Mouse (Mus musculus): ENCODE results near the gene Nos1ap.

Gene Nos1ap

DNA sequence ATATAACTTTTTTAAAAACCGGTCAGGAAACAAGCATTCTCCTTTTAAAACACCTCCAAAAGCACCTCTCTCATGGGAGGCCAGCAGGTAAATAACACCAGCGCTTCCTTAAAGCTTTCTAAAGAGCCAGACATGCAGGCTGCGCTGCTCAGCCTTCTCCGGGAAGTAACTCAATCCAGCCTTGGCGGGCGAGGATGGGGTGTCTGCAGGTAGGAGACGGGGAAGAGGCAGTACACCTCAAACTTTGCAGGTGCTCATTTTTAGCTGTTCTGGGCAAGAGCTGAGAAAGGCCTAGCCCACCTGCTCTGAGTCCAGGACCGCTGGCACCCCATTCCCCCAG lies 812 bp downstream of the Nos1ap start:
- DNase-seq (ENCODE audit: low read depth, low spot score) = no peak

GRCm38 (mm10) chr1:170588353-170588752 lies 1.3 kb downstream of the Nos1ap start:
- DNase-seq (ENCODE audit: low read depth, low spot score) = no peak

DNA sequence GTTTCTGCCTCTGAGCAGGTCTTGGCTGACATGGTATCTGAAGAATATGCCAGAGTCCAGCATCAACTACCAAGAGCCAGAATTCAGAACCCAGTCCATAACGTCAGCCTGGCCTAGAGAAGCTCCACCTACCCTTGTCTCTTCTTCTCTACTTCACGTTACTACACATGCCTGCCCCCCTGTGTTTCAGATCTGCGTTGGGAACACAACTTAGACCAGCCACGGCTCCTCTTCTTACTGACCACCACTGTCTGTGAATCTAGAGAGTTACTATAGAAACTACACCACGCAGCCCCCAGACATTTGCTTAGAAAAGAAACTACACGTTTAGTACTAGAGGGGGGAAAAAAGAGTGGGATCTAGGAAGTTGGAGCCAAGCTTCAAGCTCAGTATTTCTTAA lies 2.9 kb downstream of the Nos1ap start:
- DNase-seq (ENCODE audit: low read depth, low spot score) = no peak

DNA sequence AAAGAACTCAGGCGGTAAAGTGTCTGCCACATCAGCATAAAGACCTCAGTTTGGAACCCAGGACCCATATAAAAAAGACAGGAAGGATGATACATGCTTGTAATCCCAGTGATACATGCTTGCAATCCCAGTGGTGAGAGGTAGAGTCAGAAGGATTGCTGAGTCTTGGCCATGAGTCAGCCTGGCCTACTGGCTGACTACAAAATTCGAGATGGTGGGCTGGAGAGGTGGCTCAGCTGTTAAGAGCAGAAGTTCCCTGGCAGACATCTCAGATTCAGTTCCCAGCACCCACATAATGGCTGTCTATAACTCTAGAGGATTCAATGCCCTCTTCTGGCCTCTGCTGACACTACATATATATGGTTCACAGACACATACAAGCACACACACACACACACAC lies 5.7 kb downstream of the Nos1ap start:
- no peak for DNase-seq (ENCODE audit: low read depth, low spot score)

DNA sequence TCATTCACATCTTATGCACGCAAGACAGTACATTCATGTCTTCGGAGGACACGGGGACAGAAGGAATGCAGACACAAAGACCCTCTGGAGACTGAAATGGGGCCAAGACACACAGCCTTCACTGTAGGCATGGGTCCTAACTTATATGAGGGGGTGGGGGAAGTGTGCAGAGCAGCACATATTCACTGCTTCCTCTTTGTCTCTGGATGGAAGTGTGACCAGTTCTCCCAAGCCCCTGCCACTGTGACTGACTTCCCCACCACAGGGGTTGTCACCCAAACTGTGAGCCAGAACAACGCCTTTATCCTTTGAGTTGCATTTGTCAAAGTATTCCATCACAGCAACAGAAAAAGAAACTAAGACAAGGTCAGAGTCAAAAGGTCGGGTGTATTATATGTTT lies 7.3 kb downstream of the Nos1ap start:
- no peak for DNase-seq (ENCODE audit: low read depth, low spot score)

DNA sequence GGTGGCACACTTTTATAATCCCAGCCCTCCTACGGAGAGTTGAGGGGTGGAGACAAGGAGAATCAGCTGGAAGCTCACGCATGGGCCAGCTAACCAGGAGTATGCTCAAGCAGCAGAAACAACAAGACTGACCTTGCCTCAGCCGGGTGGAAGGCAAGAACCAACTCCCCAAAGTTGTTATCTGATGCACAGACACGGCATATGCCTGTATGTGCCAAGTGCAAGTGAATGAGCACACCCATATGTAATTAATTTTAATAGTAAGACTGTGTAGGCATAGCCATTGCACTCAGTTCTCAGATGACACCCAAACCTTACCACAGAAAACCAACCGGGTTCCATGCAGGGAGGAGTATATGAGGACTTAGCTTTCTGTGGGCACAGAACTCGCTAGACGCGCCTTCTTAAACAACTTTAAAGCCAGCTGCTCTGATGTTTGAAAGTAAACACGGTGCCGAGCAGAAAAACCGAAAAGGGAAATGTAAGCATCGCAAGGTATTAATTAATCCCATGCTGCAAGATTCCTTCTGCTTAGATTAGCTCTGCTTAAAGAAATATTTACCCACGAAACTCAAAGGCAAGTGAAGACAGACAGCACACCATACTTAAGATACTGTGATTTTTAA lies 9.1 kb downstream of the Nos1ap start:
- DNase-seq (ENCODE audit: low read depth, low spot score) = no peak

GRCm38 (mm10) chr1:170579476-170579875 lies 10.2 kb downstream of the Nos1ap start:
- no peak for DNase-seq (ENCODE audit: low read depth, low spot score)

DNA sequence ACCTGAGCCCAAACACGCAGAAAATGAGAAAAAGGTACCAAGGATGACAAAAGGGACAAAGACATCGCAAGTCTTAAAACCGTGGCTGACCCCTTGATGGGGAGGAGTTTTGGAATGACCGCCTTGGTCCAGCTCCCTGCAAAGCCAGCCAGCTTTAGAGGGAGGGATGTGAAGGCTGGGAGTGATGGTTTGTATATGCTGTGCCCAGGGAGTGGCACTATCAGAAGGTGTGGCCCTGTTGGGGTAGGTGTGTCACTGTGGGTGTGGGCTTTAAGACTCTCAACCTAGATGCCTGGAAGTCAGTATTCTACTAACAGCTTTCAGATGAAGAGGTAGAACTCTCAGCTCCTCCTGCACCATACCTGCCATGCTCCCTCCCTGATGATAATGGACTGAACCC lies 10.6 kb downstream of the Nos1ap start:
- no peak for DNase-seq (ENCODE audit: low read depth, low spot score)

DNA sequence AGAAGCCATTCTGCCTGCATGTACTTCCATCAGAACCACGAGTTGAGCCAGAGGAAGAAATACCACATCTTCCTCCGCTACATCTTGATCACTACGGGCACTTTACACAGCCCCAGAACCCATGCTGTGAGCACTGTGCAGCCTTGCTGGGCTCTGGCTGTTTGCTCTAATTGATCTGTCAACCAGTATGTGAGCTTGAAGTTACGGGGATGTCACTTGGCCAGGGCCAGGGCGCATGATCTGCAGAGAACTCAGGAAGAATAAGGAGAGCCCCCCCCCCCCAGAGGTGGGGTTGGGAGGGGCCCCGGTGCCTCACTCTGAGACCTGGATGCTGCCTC lies 13.0 kb downstream of the Nos1ap start:
- no peak for DNase-seq (ENCODE audit: low read depth, low spot score)

DNA sequence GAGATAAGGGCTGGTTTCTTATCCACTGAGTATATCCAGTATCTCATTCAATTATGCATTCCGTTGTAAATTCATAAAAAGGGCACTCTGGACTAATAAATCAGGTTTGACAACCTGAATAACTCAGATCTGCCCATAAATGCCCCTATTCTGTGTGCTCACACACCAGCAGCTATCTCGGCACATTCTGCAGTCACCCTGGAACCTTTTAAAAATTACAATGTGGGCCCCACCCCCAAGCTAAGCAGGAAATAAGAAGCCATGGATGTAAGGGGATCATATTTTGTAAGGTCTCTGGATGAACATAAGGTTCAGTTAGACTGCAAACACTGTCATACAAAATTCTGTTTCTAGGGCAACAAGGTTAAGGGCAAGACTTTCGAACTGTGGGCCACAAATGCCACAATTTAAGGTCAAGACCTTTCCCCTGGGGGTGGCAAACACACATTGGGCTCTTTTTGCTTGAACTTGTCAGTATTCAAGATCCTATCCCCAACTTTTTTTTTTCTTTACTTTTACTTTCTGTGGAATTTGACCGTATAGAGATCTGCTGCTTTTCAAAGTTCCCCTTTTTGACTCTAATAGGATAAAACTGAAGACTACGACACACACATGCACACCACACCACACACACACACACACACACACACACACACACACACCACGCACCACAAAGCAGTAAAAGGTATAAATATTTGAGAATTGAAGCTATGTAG lies 13.5 kb downstream of the Nos1ap start:
- no peak for DNase-seq (ENCODE audit: low read depth, low spot score)

GRCm38 (mm10) chr1:170573117-170573516 lies 16.5 kb downstream of the Nos1ap start:
- DNase-seq (ENCODE audit: low read depth, low spot score) = no peak

DNA sequence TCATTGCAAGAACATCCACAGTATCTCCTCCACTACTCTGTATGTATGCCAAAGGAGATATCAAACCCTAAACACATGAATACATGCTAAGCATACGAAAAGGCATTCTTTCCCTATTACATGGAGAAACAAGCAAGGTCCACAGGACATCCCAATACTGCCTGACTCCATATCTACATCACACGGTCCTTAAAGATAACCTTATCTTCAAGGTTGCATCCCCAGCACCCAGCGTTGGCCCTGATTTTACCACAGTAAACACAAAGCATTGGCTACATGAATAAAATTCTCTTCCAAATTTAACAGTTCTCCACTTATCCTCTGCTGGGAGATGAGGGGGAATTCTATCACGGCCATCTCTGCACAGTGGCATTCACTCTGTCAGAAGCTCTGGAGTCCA lies 22.7 kb downstream of the Nos1ap start:
- DNase-seq (ENCODE audit: low read depth, low spot score) = no peak

DNA sequence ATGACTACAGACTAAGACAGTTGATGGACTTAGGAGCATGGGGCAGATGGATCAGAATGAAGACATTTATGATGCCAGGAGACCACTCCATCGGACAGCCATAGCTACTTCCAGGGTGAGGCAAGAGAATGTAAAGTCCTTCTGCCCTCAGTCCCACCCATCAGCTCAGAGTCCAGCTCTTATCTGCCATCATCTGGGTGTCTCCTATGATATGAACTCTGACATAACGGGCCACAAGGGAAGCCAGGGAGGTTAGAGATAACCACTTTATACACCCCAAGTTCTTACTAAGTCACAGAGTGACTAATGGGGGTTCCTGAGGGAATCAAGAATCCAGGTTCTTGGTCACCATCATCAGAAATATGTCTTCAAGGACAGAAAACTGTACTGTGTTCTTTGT lies 23.1 kb downstream of the Nos1ap start:
- DNase-seq (ENCODE audit: low read depth, low spot score) = no peak

DNA sequence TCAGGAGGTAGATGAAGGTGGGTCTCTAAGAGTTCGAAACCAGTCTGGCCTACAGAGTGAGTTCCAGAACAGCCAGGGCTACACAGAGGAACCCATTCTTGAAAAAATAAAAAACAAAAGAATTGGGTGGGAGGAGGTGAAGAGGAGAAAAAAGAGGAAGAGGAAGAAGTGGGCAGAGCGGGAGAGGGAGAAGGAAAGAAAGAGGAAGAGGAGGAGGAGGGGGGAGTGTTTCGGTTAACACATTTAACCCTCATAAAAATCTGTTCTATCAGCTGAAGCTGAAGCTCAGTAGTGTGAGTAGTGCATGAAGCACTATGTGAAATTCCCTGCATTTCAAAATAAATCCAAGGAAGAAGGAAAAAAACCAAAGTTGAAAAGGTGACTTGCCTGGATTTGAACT lies 24.7 kb downstream of the Nos1ap start:
- no peak for DNase-seq (ENCODE audit: low read depth, low spot score)

GRCm38 (mm10) chr1:170562431-170562830 lies 27.2 kb downstream of the Nos1ap start:
- DNase-seq (ENCODE audit: low read depth, low spot score) = no peak

GRCm38 (mm10) chr1:170560768-170561167 lies 28.9 kb downstream of the Nos1ap start:
- DNase-seq (ENCODE audit: low read depth, low spot score) = no peak

GRCm38 (mm10) chr1:170557962-170558361 lies 31.7 kb downstream of the Nos1ap start:
- DNase-seq (ENCODE audit: low read depth, low spot score) = no peak

- no peak for DNase-seq (ENCODE audit: low read depth, low spot score)
Measured at GRCm38 (mm10) chr1:170556696-170557095, 33.0 kb downstream of the Nos1ap start.

- peak; percentile 54 for DNase-seq (ENCODE audit: low read depth, low spot score)
Measured at GRCm38 (mm10) chr1:170554939-170555293, 34.7 kb downstream of the Nos1ap start.

- DNase-seq (ENCODE audit: low read depth, low spot score) = no peak
Measured at GRCm38 (mm10) chr1:170554235-170554938, 35.3 kb downstream of the Nos1ap start.

GRCm38 (mm10) chr1:170550649-170551440 lies 38.8 kb downstream of the Nos1ap start:
- DNase-seq (ENCODE audit: low read depth, low spot score) = no peak

DNA sequence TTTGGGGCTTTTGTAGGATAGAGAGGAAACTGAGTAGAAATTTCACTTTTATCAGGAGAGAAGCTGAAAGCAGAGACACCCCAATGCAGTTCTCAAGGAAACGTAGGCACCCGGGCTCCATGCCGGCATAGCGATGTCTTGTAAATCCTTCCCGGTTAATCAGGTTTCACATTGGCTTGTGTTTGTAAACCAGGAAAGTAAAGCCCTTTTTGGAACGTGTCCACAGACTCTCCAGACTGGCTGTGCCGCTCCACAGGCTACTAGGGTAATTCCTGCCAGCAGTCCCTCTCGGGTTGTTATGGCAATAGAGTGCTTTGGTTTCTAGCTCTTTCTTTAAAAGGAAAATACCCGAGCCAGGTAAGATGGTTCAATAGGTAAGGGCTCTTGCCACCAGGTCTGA lies 40.6 kb downstream of the Nos1ap start:
- peak; percentile 52 for DNase-seq (ENCODE audit: low read depth, low spot score)

Data from skeletal muscle tissue, adult 2 months (tissue).